ENCODE assay signal across 28 mouse cellular contexts in genomic region chr15:21153602-21154001, GRCm38 (mm10).
DNase-seq lines count a peak whose midpoint lies in the region; ATAC-seq and TF ChIP-seq lines count a peak whose summit lies in the region.
"Had no signal": no experiment of that assay in that cellular context is flagged by ENCODE, and none has a peak within 500 bp of the region (broad histone marks: within the 10 kb centered on the region; RNA-seq: fewer than 3 reads in every experiment).

No protein-coding gene starts in this region.

- no peak overlapping the region for H3K27ac ChIP-seq in forebrain, postnatal 0 days (ENCODE audit: low read depth, low read length)
- no peak overlapping the region for H3K27ac ChIP-seq in forebrain, embryonic 11.5 days (ENCODE audit: low read depth, low read length)
- no peak overlapping the region for H3K27ac ChIP-seq in hindbrain, postnatal 0 days
- H3K27ac ChIP-seq in hindbrain, embryonic 16.5 days (ENCODE audit: low read depth, low read length), result no peak overlapping the region
- H3K27ac ChIP-seq in midbrain, postnatal 0 days (ENCODE audit: low read depth, low read length), result no peak overlapping the region
- H3K27ac ChIP-seq in midbrain, embryonic 16.5 days (ENCODE audit: low read length), result no peak overlapping the region
- H3K27ac ChIP-seq: embryonic facial prominence, embryonic 15.5 days; forebrain, embryonic 12.5 days; forebrain, embryonic 15.5 days; heart, embryonic 13.5 days; hindbrain, embryonic 12.5 days had no signal

- ATAC-seq in forebrain, postnatal 0 days, result no peak
- no peak for ATAC-seq in forebrain, embryonic 11.5 days (replicated peaks; ENCODE audit: low FRiP score)
- no peak for ATAC-seq in hindbrain, postnatal 0 days
- ATAC-seq in hindbrain, embryonic 16.5 days, result no peak
- ATAC-seq in midbrain, postnatal 0 days (ENCODE audit: low FRiP score), result no peak
- no peak for ATAC-seq in midbrain, embryonic 16.5 days
- ATAC-seq: forebrain, embryonic 15.5 days; intestine, postnatal 0 days; Patski had no signal

- no peak for TF ChIP-seq CTCF in forebrain, postnatal 0 days (IDR thresholded peaks at IDR 0.05; ENCODE audit: low read depth)
- TF ChIP-seq CTCF in hindbrain, postnatal 0 days (IDR thresholded peaks at IDR 0.05; ENCODE audit: low read depth), result no peak
- no peak for TF ChIP-seq CTCF in midbrain, postnatal 0 days (IDR thresholded peaks at IDR 0.05)
- no peak for TF ChIP-seq CTCF in brain, embryonic 14.5 days (IDR thresholded peaks at IDR 0.05; ENCODE audit: borderline replicate concordance, extremely low read depth, insufficient read depth, insufficient read length)

- no peaks in the 10 kb centered on the region for H3K4me1 ChIP-seq in forebrain, postnatal 0 days (ENCODE audit: insufficient read depth)
- H3K4me1 ChIP-seq in forebrain, embryonic 11.5 days (replicated peaks; ENCODE audit: control insufficient read depth, insufficient read depth, low read length), result no peaks in the 10 kb centered on the region
- no peaks in the 10 kb centered on the region for H3K4me1 ChIP-seq in hindbrain, postnatal 0 days (ENCODE audit: insufficient read depth, low read length)
- no peaks in the 10 kb centered on the region for H3K4me1 ChIP-seq in hindbrain, embryonic 16.5 days (ENCODE audit: control insufficient read depth, insufficient read depth, low read depth, low read length)
- H3K4me1 ChIP-seq in midbrain, postnatal 0 days (ENCODE audit: insufficient read depth, low read length), result no peaks in the 10 kb centered on the region
- H3K4me1 ChIP-seq in midbrain, embryonic 16.5 days (ENCODE audit: control insufficient read depth, insufficient read depth, low read length), result no peaks in the 10 kb centered on the region
- H3K4me1 ChIP-seq: embryonic facial prominence, embryonic 15.5 days; forebrain, embryonic 12.5 days; forebrain, embryonic 15.5 days; heart, embryonic 13.5 days; hindbrain, embryonic 12.5 days had no signal

- H3K9ac ChIP-seq in forebrain, postnatal 0 days, result no peak overlapping the region
- H3K9ac ChIP-seq in forebrain, embryonic 11.5 days (ENCODE audit: low read length), result no peak overlapping the region
- H3K9ac ChIP-seq in hindbrain, postnatal 0 days (replicated peaks; ENCODE audit: low read length), result no peak overlapping the region
- H3K9ac ChIP-seq in hindbrain, embryonic 16.5 days (ENCODE audit: low read depth, low read length), result no peak overlapping the region
- no peak overlapping the region for H3K9ac ChIP-seq in midbrain, postnatal 0 days (replicated peaks; ENCODE audit: low read length, poor library complexity, severe bottlenecking)
- H3K9ac ChIP-seq in midbrain, embryonic 16.5 days (ENCODE audit: low read depth, low read length), result no peak overlapping the region
- H3K9ac ChIP-seq: embryonic facial prominence, embryonic 15.5 days; forebrain, embryonic 12.5 days; forebrain, embryonic 15.5 days; heart, embryonic 13.5 days; hindbrain, embryonic 12.5 days had no signal

- no peaks in the 10 kb centered on the region for H3K27me3 ChIP-seq in forebrain, postnatal 0 days (ENCODE audit: insufficient read depth, low read length)
- H3K27me3 ChIP-seq in forebrain, embryonic 11.5 days (ENCODE audit: control insufficient read depth, insufficient read depth, low read length), result no peaks in the 10 kb centered on the region
- H3K27me3 ChIP-seq in hindbrain, postnatal 0 days (ENCODE audit: insufficient read depth, low read length), result no peaks in the 10 kb centered on the region
- no peaks in the 10 kb centered on the region for H3K27me3 ChIP-seq in hindbrain, embryonic 16.5 days (replicated peaks; ENCODE audit: control insufficient read depth, insufficient read depth, low read length)
- H3K27me3 ChIP-seq in midbrain, postnatal 0 days (ENCODE audit: insufficient read depth, low read length), result no peaks in the 10 kb centered on the region
- no peaks in the 10 kb centered on the region for H3K27me3 ChIP-seq in midbrain, embryonic 16.5 days (ENCODE audit: control insufficient read depth, insufficient read depth, low read depth, low read length)
- H3K27me3 ChIP-seq: CH12.LX; embryonic facial prominence, embryonic 15.5 days; forebrain, embryonic 12.5 days; forebrain, embryonic 15.5 days; heart, embryonic 13.5 days; hindbrain, embryonic 12.5 days; Patski had no signal

- no peak overlapping the region for H3K4me2 ChIP-seq in forebrain, postnatal 0 days (ENCODE audit: low read depth)
- no peak overlapping the region for H3K4me2 ChIP-seq in forebrain, embryonic 11.5 days (ENCODE audit: low read depth, low read length, severe bottlenecking)
- no peak overlapping the region for H3K4me2 ChIP-seq in hindbrain, postnatal 0 days (ENCODE audit: low read depth, low read length)
- H3K4me2 ChIP-seq in hindbrain, embryonic 16.5 days (ENCODE audit: low read length), result no peak overlapping the region
- H3K4me2 ChIP-seq in midbrain, postnatal 0 days (ENCODE audit: low read depth, low read length, poor library complexity, severe bottlenecking), result no peak overlapping the region
- no peak overlapping the region for H3K4me2 ChIP-seq in midbrain, embryonic 16.5 days (ENCODE audit: low read length)
- H3K4me2 ChIP-seq: embryonic facial prominence, embryonic 15.5 days; forebrain, embryonic 12.5 days; forebrain, embryonic 15.5 days; heart, embryonic 13.5 days; hindbrain, embryonic 12.5 days had no signal

- H3K9me3 ChIP-seq in forebrain, postnatal 0 days (ENCODE audit: low read length), result no peaks in the 10 kb centered on the region
- no peaks in the 10 kb centered on the region for H3K9me3 ChIP-seq in forebrain, embryonic 11.5 days (ENCODE audit: control insufficient read depth, low read length)
- no peaks in the 10 kb centered on the region for H3K9me3 ChIP-seq in hindbrain, postnatal 0 days (ENCODE audit: low read length)
- H3K9me3 ChIP-seq in hindbrain, embryonic 16.5 days (ENCODE audit: control insufficient read depth, low read length), result no peaks in the 10 kb centered on the region
- H3K9me3 ChIP-seq in midbrain, postnatal 0 days (ENCODE audit: low read length), result no peaks in the 10 kb centered on the region
- no peaks in the 10 kb centered on the region for H3K9me3 ChIP-seq in midbrain, embryonic 16.5 days (replicated peaks; ENCODE audit: control insufficient read depth, low read length, poor library complexity, severe bottlenecking)
- H3K9me3 ChIP-seq: embryonic facial prominence, embryonic 15.5 days; forebrain, embryonic 12.5 days; forebrain, embryonic 15.5 days; G1E; heart, embryonic 13.5 days; hindbrain, embryonic 12.5 days had no signal

- WGBS in forebrain, postnatal 0 days, result 78% methylated on average over 3 of the region's 3 CpGs
- WGBS in forebrain, embryonic 11.5 days, result 91% methylated on average over 3 of the region's 3 CpGs
- 75% methylated on average over 3 of the region's 3 CpGs for WGBS in hindbrain, postnatal 0 days
- 57% methylated on average over 3 of the region's 3 CpGs for WGBS in hindbrain, embryonic 16.5 days
- 81% methylated on average over 3 of the region's 3 CpGs for WGBS in midbrain, postnatal 0 days
- 84% methylated on average over 3 of the region's 3 CpGs for WGBS in midbrain, embryonic 16.5 days

- no peak overlapping the region for H3K4me3 ChIP-seq in forebrain, postnatal 0 days (ENCODE audit: low read depth, low read length)
- no peak overlapping the region for H3K4me3 ChIP-seq in forebrain, embryonic 11.5 days (ENCODE audit: low read depth, low read length)
- H3K4me3 ChIP-seq in hindbrain, postnatal 0 days (ENCODE audit: low read length), result no peak overlapping the region
- no peak overlapping the region for H3K4me3 ChIP-seq in hindbrain, embryonic 16.5 days (ENCODE audit: low read length)
- H3K4me3 ChIP-seq in midbrain, postnatal 0 days (ENCODE audit: low read depth, low read length), result no peak overlapping the region
- no peak overlapping the region for H3K4me3 ChIP-seq in midbrain, embryonic 16.5 days (ENCODE audit: low read depth, low read length)
- H3K4me3 ChIP-seq: embryonic facial prominence, embryonic 15.5 days; forebrain, embryonic 12.5 days; forebrain, embryonic 15.5 days; heart, embryonic 13.5 days; hindbrain, embryonic 12.5 days had no signal

- TF ChIP-seq POLR2A in brain, embryonic 14.5 days (IDR thresholded peaks at IDR 0.05; ENCODE audit: borderline replicate concordance, extremely low read depth, insufficient read depth, insufficient read length, poor library complexity, severe bottlenecking), result no peak

- peak; percentile 9 for DNase-seq in forebrain, postnatal 0 days
- DNase-seq in forebrain, embryonic 11.5 days (ENCODE audit: low spot score), result no peak
- peak; percentile 20 for DNase-seq in hindbrain, postnatal 0 days (ENCODE audit: low spot score)
- peak; percentile 44 for DNase-seq in midbrain, postnatal 0 days (ENCODE audit: low spot score)
- peak; percentile 46 for DNase-seq in brain, embryonic 14.5 days (ENCODE audit: low read depth)
- no peak for DNase-seq in thymus, postnatal 0 days (ENCODE audit: low spot score)
- DNase-seq: adrenal gland, postnatal 10 days; adrenal gland, postnatal 36 days; B cell, adult 2 months; cerebellum, adult 11-12 months; cerebellum, adult 8-10 months; cerebellum, postnatal 36 days; embryo, embryonic 11 days; gastrocnemius, postnatal 25 days; heart, adult 18-20 months; heart, postnatal 14 days; heart, postnatal 4 days had no signal

- no peaks in the 10 kb centered on the region for H3K36me3 ChIP-seq in forebrain, postnatal 0 days (ENCODE audit: insufficient read depth)
- H3K36me3 ChIP-seq in forebrain, embryonic 11.5 days (ENCODE audit: control insufficient read depth, insufficient read depth, low read length), result no peaks in the 10 kb centered on the region
- no peaks in the 10 kb centered on the region for H3K36me3 ChIP-seq in hindbrain, postnatal 0 days (ENCODE audit: insufficient read depth, low read length)
- H3K36me3 ChIP-seq in hindbrain, embryonic 16.5 days (ENCODE audit: control insufficient read depth, insufficient read depth, low read length), result no peaks in the 10 kb centered on the region
- H3K36me3 ChIP-seq in midbrain, postnatal 0 days (ENCODE audit: insufficient read depth, low read length), result no peaks in the 10 kb centered on the region
- no peaks in the 10 kb centered on the region for H3K36me3 ChIP-seq in midbrain, embryonic 16.5 days (ENCODE audit: control insufficient read depth, insufficient read depth, low read length)
- H3K36me3 ChIP-seq: embryonic facial prominence, embryonic 15.5 days; forebrain, embryonic 12.5 days; forebrain, embryonic 15.5 days; G1E; heart, embryonic 13.5 days; hindbrain, embryonic 12.5 days had no signal

Comparison
In these comparisons a context has a peak if more than half of its experiments do, and no peak if none do; other contexts are left out.
1. DNase-seq: peak in forebrain, postnatal 0 days (single experiment), hindbrain, postnatal 0 days (single experiment), midbrain, postnatal 0 days (single experiment) and brain, embryonic 14.5 days (single experiment); none in forebrain, embryonic 11.5 days (single experiment) and thymus, postnatal 0 days (single experiment).